Mouse (Mus musculus): ENCODE data around the gene Smcr8. TPM values are rescaled to one million over a fixed set of nuclear protein-coding genes. Genes with fewer than 3 reads are reported as not detected.

Gene Smcr8
- polyA plus RNA-seq, 2 experiments = 3.0 to 4.2 TPM

DNA sequence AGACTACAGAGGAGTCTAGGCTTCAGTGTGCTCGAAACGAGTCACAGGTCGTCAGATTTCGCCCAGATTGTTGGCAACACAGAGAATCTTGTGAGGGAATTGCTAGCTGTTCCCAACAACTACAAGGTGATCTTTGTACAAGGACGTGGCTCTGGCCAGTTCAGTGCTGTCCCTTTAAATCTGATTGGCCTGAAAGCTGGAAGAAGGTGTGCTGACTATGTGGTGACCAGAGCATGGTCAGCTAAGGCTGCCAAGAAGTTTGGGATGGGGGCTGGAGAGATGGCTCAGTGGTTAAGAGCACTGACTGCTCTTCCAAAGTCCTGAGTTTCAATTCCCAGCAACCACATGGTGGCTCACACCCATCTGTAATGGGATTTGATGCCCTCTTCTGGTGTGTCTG is 39.1 kb downstream of the Smcr8 start:
- H3K4me2 ChIP-seq (ENCODE audit: low read depth) = no peak overlapping the region
- no peaks in the 10 kb centered on the region for H3K36me3 ChIP-seq (replicated peaks; ENCODE audit: control insufficient read depth, insufficient read depth, low read depth)
- ATAC-seq (ENCODE audit: insufficient read depth) (no peak), DNase-seq (ENCODE audit: low read depth in 3 of 3, low spot score in 3 of 3) (no peak)
- 0 out of 4 replicates have a peak, but pooled peaks cover 0 to under 1% of the 10 kb centered on the region in 2 experiments for H3K4me1 ChIP-seq (replicated peaks; ENCODE audit: control insufficient read depth in 2 of 2, insufficient read depth in 2 of 2, low read length in 1 of 2)
- 51% methylated on average over 5 of the region's 5 CpGs for WGBS (ENCODE audit: insufficient replicate concordance)
- no peak overlapping the region for H3K4me3 ChIP-seq (ENCODE audit: insufficient read depth in 1 of 2, low read depth in 2 of 2, low read length in 2 of 2)
- TF ChIP-seq EP300 (IDR thresholded peaks at IDR 0.05; ENCODE audit: low read depth) (no peak), CTCF (IDR thresholded peaks at IDR 0.05; ENCODE audit: low read depth) (no peak)
- no peak overlapping the region for H3K27ac ChIP-seq
- H3K9me3 ChIP-seq (ENCODE audit: control insufficient read depth, low read length) = no peaks in the 10 kb centered on the region
- no peaks in the 10 kb centered on the region for H3K27me3 ChIP-seq (ENCODE audit: control insufficient read depth, insufficient read depth, low read length)
- H3K9ac ChIP-seq (replicated peaks) = no peak overlapping the region

DNA sequence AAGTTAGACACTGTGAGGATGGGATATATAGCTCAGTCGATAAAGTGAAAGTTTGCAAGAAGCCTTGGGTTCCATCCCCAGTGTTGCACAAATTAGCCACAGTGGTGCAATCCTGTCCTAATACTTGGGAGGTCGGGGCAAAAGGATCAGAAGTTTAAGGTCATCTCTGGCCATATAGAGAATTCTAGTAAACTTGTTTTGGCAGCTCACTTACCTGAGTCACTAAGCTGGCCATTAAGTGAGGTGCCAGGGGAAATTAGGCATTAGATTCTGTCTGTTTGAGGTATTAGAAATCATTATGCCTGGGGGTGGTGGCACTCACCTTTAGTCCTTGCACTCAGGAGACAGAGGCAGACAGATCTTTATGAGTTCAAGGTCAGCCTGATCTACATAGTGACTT is 46.4 kb downstream of the Smcr8 start:
- WGBS (ENCODE audit: insufficient replicate concordance) = 37% methylated on average over 2 of the region's 2 CpGs
- H3K27ac ChIP-seq = no peak overlapping the region
- no peaks in the 10 kb centered on the region for H3K36me3 ChIP-seq (replicated peaks; ENCODE audit: control insufficient read depth, insufficient read depth, low read depth)
- ATAC-seq (ENCODE audit: insufficient read depth) = no peak
- H3K9me3 ChIP-seq (ENCODE audit: control insufficient read depth, low read length) = no peaks in the 10 kb centered on the region
- peaks cover 0 to 3% of the 10 kb centered on the region in 2 experiments; a peak in 1 of 4 replicates for H3K4me1 ChIP-seq (replicated peaks; ENCODE audit: control insufficient read depth in 2 of 2, insufficient read depth in 2 of 2, low read length in 1 of 2)
- no peak overlapping the region for H3K4me3 ChIP-seq (ENCODE audit: insufficient read depth in 1 of 2, low read depth in 2 of 2, low read length in 2 of 2)
- H3K27me3 ChIP-seq (ENCODE audit: control insufficient read depth, insufficient read depth, low read length) = no peaks in the 10 kb centered on the region
- no peak for TF ChIP-seq CTCF (IDR thresholded peaks at IDR 0.05; ENCODE audit: low read depth)
- no peak for TF ChIP-seq EP300 (IDR thresholded peaks at IDR 0.05; ENCODE audit: low read depth)
- no peak for DNase-seq (ENCODE audit: low read depth in 3 of 3, low spot score in 3 of 3)
- H3K9ac ChIP-seq (replicated peaks) = no peak overlapping the region
- H3K4me2 ChIP-seq (ENCODE audit: low read depth) = no peak overlapping the region

DNA sequence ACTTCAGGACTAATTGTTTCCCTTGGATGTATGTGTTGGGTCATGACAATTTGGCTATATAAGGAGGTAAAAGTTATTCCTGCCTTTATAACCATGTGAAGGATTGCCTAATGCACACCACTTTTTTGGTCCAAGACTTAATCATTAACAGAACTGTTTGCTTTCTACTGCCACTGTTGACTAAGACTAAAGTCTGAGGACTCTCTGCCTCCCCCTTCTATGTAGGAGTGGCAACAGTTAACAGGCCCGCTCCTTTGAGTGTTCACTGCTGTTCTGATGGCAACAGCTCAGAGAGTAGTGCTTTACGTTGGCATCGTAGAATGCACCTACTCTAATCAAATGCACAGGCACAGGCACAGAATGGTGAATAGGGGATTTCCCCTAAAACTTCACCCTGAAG is 47.9 kb downstream of the Smcr8 start:
- Histone ChIP-seq H3K9ac (replicated peaks) (no peak overlapping the region), H3K27me3 (ENCODE audit: control insufficient read depth, insufficient read depth, low read length) (no peaks in the 10 kb centered on the region), H3K36me3 (replicated peaks; ENCODE audit: control insufficient read depth, insufficient read depth, low read depth) (no peaks in the 10 kb centered on the region), H3K4me3 (ENCODE audit: insufficient read depth in 1 of 2, low read depth in 2 of 2, low read length in 2 of 2) (no peak overlapping the region), H3K4me2 (ENCODE audit: low read depth) (no peak overlapping the region), H3K27ac (no peak overlapping the region), H3K9me3 (ENCODE audit: control insufficient read depth, low read length) (no peaks in the 10 kb centered on the region), H3K4me1 (replicated peaks; ENCODE audit: control insufficient read depth in 2 of 2, insufficient read depth in 2 of 2, low read length in 1 of 2) (peaks cover 0 to 4% of the 10 kb centered on the region in 2 experiments; a peak in 1 of 4 replicates)
- 61% methylated on average over 3 of the region's 3 CpGs for WGBS (ENCODE audit: insufficient replicate concordance)
- no peak for TF ChIP-seq CTCF (IDR thresholded peaks at IDR 0.05; ENCODE audit: low read depth)
- no peak for TF ChIP-seq EP300 (IDR thresholded peaks at IDR 0.05; ENCODE audit: low read depth)
- no peak for DNase-seq (ENCODE audit: low read depth in 3 of 3, low spot score in 3 of 3)
- peak; percentile 39; the same call in 1 of the 2 replicates for ATAC-seq (ENCODE audit: insufficient read depth)

DNA sequence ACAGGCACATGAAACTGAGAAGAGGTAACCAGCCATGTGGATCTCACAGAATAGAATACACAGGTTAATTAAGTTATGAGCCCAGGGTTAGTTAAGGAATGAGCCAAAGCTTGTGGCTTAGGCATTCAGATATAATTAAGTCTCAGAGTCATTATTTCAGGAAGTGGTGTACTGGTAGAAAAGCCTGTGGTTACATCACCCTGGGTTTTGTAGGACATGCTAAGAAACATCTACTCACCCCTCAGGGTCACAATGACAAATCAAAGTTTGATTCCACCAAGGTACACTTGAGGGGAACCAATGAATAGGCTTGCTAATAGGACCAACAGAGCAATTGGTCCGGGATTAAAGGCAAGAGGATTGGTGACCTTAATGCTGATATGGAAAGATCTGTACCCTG is 49.4 kb downstream of the Smcr8 start:
- WGBS (ENCODE audit: insufficient replicate concordance) = 28% methylated on average over 1 of the region's 1 CpGs
- Histone ChIP-seq H3K27me3 (ENCODE audit: control insufficient read depth, insufficient read depth, low read length) (no peaks in the 10 kb centered on the region), H3K4me2 (ENCODE audit: low read depth) (no peak overlapping the region), H3K9ac (replicated peaks) (no peak overlapping the region), H3K4me3 (ENCODE audit: insufficient read depth in 1 of 2, low read depth in 2 of 2, low read length in 2 of 2) (no peak overlapping the region), H3K4me1 (replicated peaks; ENCODE audit: control insufficient read depth in 2 of 2, insufficient read depth in 2 of 2, low read length in 1 of 2) (peaks cover 5 to 8% of the 10 kb centered on the region in 2 experiments; a peak in 3 of 4 replicates), H3K27ac (no peak overlapping the region), H3K36me3 (replicated peaks; ENCODE audit: control insufficient read depth, insufficient read depth, low read depth) (no peaks in the 10 kb centered on the region), H3K9me3 (ENCODE audit: control insufficient read depth, low read length) (no peaks in the 10 kb centered on the region)
- DNase-seq (ENCODE audit: low read depth in 3 of 3, low spot score in 3 of 3) (no peak), ATAC-seq (ENCODE audit: insufficient read depth) (no peak)
- no peak for TF ChIP-seq CTCF (IDR thresholded peaks at IDR 0.05; ENCODE audit: low read depth)
- no peak for TF ChIP-seq EP300 (IDR thresholded peaks at IDR 0.05; ENCODE audit: low read depth)

DNA sequence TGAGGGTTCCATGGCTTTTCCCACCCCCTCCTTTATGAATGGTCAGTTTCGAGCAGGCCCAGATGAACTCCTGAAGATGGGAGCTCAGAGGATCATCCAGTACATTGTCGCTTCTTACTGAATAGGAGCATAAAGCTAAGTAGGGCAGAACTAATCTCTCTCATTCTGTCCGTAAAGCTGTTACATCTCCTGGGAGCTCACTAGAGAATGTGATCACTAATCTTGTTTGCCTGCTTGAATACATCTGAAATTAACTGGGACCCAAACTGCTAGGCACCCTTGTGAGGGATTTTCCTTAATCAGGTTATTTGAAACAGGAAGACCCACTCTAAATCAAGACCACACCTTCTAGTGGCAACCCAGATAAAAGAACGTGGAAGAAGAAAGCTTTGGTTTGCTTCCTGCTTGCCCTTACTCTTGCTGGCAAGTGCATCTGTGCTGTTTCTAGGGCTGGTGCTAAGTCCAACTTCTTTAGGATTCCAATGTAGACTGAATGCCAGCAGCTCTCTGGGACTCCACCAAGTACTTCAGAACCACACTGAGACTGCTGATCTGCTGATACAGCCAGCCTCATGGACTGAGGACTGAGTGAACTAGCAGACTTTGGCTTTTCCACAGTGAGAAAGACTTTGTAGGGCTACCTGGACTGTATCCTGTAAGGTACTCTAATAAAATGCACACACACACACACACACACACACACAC is 50.1 kb downstream of the Smcr8 start:
- H3K4me3 ChIP-seq (ENCODE audit: insufficient read depth in 1 of 2, low read depth in 2 of 2, low read length in 2 of 2) = no peak overlapping the region
- H3K9me3 ChIP-seq (ENCODE audit: control insufficient read depth, low read length) = no peaks in the 10 kb centered on the region
- DNase-seq (ENCODE audit: low read depth in 3 of 3, low spot score in 3 of 3) (no peak), ATAC-seq (ENCODE audit: insufficient read depth) (no peak)
- H3K27me3 ChIP-seq (ENCODE audit: control insufficient read depth, insufficient read depth, low read length) = no peaks in the 10 kb centered on the region
- H3K36me3 ChIP-seq (replicated peaks; ENCODE audit: control insufficient read depth, insufficient read depth, low read depth) = no peaks in the 10 kb centered on the region
- no peak overlapping the region for H3K9ac ChIP-seq (replicated peaks)
- no peak overlapping the region for H3K4me2 ChIP-seq (ENCODE audit: low read depth)
- H3K4me1 ChIP-seq (replicated peaks; ENCODE audit: control insufficient read depth in 2 of 2, insufficient read depth in 2 of 2, low read length in 1 of 2) = peaks cover 5 to 8% of the 10 kb centered on the region in 2 experiments; a peak in 3 of 4 replicates
- TF ChIP-seq CTCF (IDR thresholded peaks at IDR 0.05; ENCODE audit: low read depth) (no peak), EP300 (IDR thresholded peaks at IDR 0.05; ENCODE audit: low read depth) (no peak)
- no peak overlapping the region for H3K27ac ChIP-seq
- WGBS (ENCODE audit: insufficient replicate concordance) = 52% methylated on average over 4 of the region's 4 CpGs
